Mouse (Mus musculus) layer of hippocampus, postnatal 10 days (tissue): ENCODE measurements at regions not wholly inside any gene's neighbourhood (a gene's known extent, or its start where the extent isn't known, plus 50 kb on each side); places are given as distances from the start of the nearest gene placed in this dataset.

ENCODE experiments used
- DNase-seq, 2 experiments: peaks; one replicate each; pipeline ENCODE4 v3.0.0; 2021; ENCODE audit warnings: low spot score in 2 of 2

- no peak for DNase-seq
These were observed 204.7 kb upstream of the Slc39a10 start for GRCm38 (mm10) chr1:47097084-47097996.

GRCm38 (mm10) chr1:47094498-47094897 is 201.8 kb upstream of the Slc39a10 start:
- DNase-seq: no peak

DNA sequence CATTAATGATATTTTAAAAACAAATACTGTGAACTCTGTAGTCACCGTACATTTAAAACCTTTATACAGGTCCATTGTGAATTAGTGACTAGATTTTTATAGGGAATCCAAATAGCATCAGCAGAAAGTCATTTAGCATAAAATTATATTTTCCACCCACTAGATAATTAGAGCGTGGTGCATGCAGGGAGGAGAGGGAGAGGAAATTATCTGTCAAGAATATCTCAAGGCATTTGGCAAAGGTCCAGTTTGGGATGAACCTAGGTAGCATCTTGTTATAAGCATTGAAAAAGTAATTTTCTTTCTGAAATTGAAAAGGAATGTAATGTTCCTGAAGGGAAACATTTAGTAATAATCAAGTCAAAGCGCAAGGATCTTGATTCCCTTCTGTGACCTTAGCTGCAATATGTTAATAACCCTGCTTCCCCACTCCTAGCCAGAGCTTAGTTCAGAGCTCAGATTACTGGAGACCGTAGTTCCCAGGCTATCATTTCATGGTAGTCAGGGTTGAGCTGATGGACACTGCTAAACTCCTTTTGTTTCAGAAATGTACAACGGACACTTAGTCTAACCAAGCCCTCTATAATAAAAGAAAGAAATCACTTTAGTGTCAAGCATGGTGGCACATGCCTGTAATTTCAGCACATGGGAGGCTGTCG is 200.8 kb upstream of the Slc39a10 start:
- no peak for DNase-seq

DNA sequence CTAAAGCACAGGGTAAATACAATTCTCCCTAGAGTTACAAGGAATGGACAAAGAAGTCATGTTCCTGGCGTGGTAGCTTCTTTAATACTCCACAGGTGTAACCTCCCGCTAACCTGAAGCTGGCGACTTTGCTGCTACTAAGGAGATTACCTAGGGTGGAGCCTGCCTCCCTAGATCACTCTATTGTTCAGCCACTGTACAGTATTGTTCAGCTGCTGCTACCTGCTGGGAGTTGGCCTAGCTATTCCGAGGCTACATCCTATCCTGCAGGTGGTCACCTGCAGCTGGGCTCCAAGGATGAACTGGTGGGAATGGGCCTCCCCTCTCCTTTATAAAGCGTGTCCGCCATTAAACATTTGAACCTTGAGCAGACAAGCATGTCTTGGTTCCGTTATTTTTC is 183.8 kb upstream of the Slc39a10 start:
- DNase-seq: no peak

DNA sequence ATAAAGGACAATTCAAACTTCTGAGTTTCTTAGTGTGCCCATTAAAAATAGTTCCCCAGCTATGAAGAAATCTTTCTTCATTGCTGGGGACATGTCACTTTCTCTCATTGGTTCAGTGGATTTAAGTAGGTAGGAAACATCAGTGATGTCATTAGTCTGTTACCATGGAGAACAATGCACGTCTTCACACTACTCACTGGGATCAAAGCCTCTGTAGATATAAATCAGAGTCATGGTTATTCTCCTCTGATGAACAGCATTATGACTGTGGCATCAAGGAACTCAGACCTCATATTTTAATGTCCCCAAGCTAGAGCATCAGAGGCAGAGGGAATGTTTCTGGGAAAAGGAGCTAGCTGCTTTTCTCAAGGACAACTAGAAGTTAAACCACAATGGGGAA is 165.5 kb upstream of the Slc39a10 start:
- DNase-seq: no peak

DNA sequence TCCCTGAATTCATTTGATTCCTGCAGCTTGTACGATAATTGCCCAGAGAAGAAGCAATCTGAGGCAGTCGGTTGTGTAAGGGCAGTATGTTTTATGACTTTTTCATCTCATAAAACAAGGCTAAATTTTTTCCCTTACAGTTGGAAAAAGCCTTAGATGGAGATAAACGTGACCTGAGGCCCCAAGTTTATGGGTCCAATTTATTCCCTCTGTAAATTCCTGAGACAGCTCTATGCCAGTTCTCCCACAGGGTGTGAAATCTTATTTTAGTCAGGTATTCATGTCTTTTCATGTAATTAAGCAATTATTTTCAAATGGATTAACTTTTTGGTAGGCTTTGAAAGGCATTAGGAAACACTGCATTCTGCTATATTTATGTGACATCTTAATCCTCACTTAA is 164.7 kb upstream of the Slc39a10 start:
- DNase-seq: no peak

- no peak for DNase-seq
These were observed 158.5 kb upstream of the Slc39a10 start for GRCm38 (mm10) chr1:47051109-47051508.

GRCm38 (mm10) chr1:47050492-47050891 is 157.8 kb upstream of the Slc39a10 start:
- no peak for DNase-seq

- no peak for DNase-seq
These were observed 144.9 kb upstream of the Slc39a10 start for GRCm38 (mm10) chr1:47037576-47037975.

- no peak for DNase-seq
These were observed 126.7 kb upstream of the Slc39a10 start for GRCm38 (mm10) chr1:47019356-47019755.

- DNase-seq: no peak
These were observed 121.9 kb upstream of the Slc39a10 start for GRCm38 (mm10) chr1:47014526-47014925.

DNA sequence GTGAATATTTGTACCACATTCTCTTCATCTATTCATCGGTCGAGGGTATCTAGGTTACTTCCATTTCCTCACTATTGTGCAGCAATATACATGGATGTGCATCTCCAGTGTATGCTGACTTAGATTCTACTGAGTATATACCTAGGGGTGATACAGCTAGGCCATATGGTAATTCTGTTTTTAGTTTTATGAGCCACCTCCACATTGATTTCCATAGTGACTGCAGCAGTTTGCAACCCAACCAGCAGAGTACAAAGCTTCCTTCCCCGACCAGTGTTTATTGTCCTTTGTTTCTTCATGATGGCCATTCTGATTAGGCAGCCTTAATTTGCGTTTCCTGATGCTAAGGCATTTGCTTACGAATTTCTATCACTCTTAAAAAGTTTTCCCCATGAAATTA is 111.1 kb upstream of the Slc39a10 start:
- no peak for DNase-seq

- DNase-seq: no peak
These were observed 106.7 kb upstream of the Slc39a10 start for GRCm38 (mm10) chr1:46999337-46999736.

DNA sequence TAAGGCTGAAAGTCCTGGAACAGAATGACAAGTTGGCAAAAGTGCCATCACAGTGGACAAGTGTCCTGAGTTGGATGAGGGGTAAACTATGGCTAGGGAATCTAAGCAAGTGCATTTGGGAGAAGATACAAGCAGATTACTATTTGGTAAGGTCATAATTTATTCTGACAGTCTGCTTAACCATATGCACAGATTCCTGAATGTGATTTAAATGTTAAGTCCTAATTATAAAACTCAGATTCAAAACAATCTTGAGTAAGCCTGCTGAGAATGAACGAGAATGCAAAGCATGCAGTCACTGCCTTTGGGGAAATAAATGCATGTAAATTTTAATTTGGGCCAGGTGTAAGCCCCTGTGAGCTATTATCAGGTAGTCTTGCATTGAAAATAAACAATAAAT is 93.3 kb upstream of the Slc39a10 start:
- DNase-seq: no peak

DNA sequence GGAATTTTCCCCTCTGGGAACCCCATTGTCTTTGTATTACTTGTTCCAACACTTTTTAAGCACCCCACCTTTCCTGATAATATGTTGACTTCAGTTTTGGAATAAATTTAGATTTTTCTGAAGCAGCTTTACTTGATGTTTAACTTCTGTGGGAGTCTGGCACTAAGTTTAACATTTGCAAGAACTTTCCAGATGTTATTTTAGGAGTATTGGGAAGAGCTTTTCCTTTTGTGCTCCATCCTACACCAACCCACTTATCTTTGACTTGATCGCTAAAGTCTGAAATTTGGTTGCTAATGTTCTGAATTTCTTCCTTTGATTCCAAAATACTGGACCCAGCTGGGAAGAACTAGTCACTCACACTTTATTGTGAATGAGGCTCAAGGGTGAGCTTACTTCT is 90.4 kb upstream of the Slc39a10 start:
- no peak for DNase-seq

- peak; percentile 55 to 67 for DNase-seq
These were observed 77.8 kb upstream of the Slc39a10 start for GRCm38 (mm10) chr1:46970470-46970869.

DNA sequence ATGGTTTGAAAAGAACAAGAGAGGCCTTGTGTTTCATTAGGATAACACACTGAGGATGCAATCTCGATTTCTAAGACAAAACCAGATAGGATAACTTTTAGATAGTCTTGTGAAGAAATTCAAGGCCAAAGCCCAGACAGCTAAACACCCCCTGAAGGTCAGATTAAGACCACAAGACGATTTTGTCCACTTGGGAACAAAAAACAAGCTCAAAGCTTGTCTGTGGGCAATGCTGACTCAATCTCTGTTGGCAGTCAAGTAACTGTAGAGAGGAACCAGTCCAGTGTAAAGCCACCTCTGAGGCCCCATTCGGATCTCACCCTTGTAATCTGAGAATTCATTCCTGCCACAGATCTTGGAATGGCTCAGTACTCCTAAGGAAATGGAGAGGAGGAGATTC is 75.7 kb upstream of the Slc39a10 start:
- DNase-seq: no peak

GRCm38 (mm10) chr1:46966917-46967266 is 74.2 kb upstream of the Slc39a10 start:
- no peak for DNase-seq

GRCm38 (mm10) chr1:46965996-46966916 is 73.6 kb upstream of the Slc39a10 start:
- DNase-seq: no peak

- no peak for DNase-seq
These were observed 71.5 kb upstream of the Slc39a10 start for GRCm38 (mm10) chr1:46963973-46964727.
